Mouse (Mus musculus): Measurements from ENCODE around the gene Dydc1. TPM values are rescaled to one million over a fixed set of nuclear protein-coding genes. Genes with fewer than 3 reads are reported as not detected.

Gene Dydc1
- not detected in 2 replicates for polyA plus RNA-seq (2012; rRNA removed)

GRCm38 (mm10) chr14:41072229-41072943 is at the start of gene Dydc1:
Gene Dydc1 (plus strand): TSS chr14:41072911.

GRCm38 (mm10) chr14:41069108-41069507 is 3.6 kb upstream of the Dydc1 start, which contains the start of gene Dydc2:
Gene Dydc2 (minus strand): TSS chr14:41069208.

GRCm38 (mm10) chr14:41104853-41105444 is 32.2 kb downstream of the Dydc1 start, which contains the start of gene Mat1a:
Gene Mat1a (plus strand): TSS chr14:41105035.

GRCm38 (mm10) chr14:41131540-41131939 is 58.8 kb downstream of the Dydc1 start, which contains the start of gene Sftpa1:
Gene Sftpa1 (plus strand): TSS chr14:41131782.

Other genes with a start within 250 kb of the Dydc1 start
- 0.79 and 1.4 TPM in 2 replicates for gene Sh2d4b, start 179.6 kb upstream of the Dydc1 start, polyA plus RNA-seq (2012; rRNA removed)
- 90.7 and 91.7 TPM in 2 replicates for gene Tspan14, start 106.1 kb upstream of the Dydc1 start, polyA plus RNA-seq (2012; rRNA removed)
- 37.0 and 40.5 TPM in 2 replicates for gene Fam213a, start 59.1 kb upstream of the Dydc1 start, polyA plus RNA-seq (2012; rRNA removed)
- not detected in 2 replicates for gene Dydc2, start 3.7 kb upstream of the Dydc1 start, polyA plus RNA-seq (2012; rRNA removed)
- 1.0 and 1.7 TPM in 2 replicates for gene Mat1a, start 32.1 kb downstream of the Dydc1 start, polyA plus RNA-seq (2012; rRNA removed)
- not detected in 2 replicates for gene Sftpa1, start 58.9 kb downstream of the Dydc1 start, polyA plus RNA-seq (2012; rRNA removed)
- not detected in 2 replicates for gene Mbl1, start 78.5 kb downstream of the Dydc1 start, polyA plus RNA-seq (2012; rRNA removed)
- gene Sftpd, start 112.2 kb downstream of the Dydc1 start, polyA plus RNA-seq (2012; rRNA removed), result 3.3 and 3.6 TPM in 2 replicates
- gene Gm2832, start 205.9 kb downstream of the Dydc1 start, polyA plus RNA-seq (2012; rRNA removed), result not detected in 2 replicates

Data from ovary, adult 2 months (tissue).